Mouse (Mus musculus) megakaryocyte, adult 5-6 weeks (primary cell): Measurements from ENCODE around the gene Arid4b. TPM values are rescaled to one million over a fixed set of nuclear protein-coding genes. Genes with fewer than 3 reads are reported as not detected.

Source experiments
- ATAC-seq: 2 replicates; pipeline ENCODE4 v1.8.0; 2016; ENCODE audit warnings: mild to moderate bottlenecking, inconsistent platforms; ENCODE audit not compliant: poor library complexity, severe bottlenecking
- total RNA-seq, 2 experiments: library from RNA; stranded (forward) in 1 of 2; stranded (reverse) in 1 of 2; fragments of 153-499, 151-499 nt in 1 of 2; fragments of 221-1000, 200-1000 nt in 1 of 2; gene quantifications; 2 replicates each; pipeline versions ENCODE4 v1.2.3 to v1.2.4; 2015 to 2017

Arid4b gene
- total RNA-seq, 2 experiments from 2014 or later = 21.1 to 31.5 TPM

GRCm38 (mm10) chr13:14059582-14059981 is 3.5 kb upstream of the Arid4b start:
- ATAC-seq = no peak

DNA sequence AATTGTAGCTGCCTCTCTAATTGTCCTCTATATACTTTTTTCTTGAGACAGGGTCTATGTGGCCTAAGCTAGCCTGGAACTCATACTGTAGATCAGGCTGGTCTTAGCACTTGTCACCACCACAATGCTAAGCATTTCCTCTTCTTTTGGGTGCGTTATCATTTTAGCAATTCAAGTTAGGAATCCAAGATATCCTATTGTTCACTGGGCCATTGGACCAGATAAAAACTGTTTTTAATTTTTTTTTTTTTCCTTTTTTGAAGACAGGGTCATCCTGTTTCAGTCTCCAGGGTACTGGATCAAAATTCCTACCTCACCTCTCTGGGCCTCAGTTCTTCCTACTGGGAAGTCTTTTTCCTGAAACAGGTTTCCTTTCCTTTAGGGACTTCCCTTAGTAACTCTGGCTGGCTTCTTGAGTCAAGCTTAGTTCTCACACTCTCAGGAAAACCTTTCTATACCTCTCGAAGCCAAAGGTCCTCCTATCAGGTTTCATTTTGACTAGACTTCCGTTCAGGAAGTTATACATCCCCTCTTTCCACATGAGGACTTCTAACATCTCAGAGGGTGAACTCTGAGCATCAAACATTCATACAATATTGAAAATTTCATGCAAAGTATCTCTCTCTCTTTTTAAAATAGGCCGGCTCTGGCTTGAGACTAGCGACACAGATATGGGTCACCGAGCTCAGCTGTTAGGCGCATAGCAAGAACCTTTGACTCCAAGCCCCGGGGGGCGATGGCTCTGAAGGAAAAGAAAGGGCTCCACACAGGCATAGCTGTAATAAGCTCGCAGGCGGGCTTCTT is 621 bp upstream of the Arid4b start:
- ATAC-seq = no peak

- peak; percentile 12 for ATAC-seq
Observed at GRCm38 (mm10) chr13:14063942-14064271, 875 bp downstream of the Arid4b start.

GRCm38 (mm10) chr13:14064341-14065027 is 1.5 kb downstream of the Arid4b start:
- peak; percentile 25 for ATAC-seq

DNA sequence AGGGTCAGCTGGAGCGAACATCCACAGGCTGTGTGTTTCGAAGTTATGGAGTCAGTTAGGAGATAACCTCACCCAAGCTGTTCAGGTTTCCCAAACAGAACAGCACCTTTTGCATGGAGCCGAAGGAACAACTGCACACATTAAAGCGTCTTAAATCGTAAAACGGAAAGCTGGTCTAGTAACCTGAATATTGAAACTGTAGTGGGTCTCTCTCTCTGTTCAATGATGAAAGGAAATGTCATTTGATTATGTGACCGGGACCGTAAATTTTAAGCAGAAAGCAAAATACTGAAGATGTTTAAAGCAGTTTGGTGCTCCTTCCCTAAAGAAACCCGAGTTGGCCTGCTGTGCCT is 2.0 kb downstream of the Arid4b start:
- no peak for ATAC-seq

- no peak for ATAC-seq
Observed at GRCm38 (mm10) chr13:14065701-14066100, 2.7 kb downstream of the Arid4b start.

DNA sequence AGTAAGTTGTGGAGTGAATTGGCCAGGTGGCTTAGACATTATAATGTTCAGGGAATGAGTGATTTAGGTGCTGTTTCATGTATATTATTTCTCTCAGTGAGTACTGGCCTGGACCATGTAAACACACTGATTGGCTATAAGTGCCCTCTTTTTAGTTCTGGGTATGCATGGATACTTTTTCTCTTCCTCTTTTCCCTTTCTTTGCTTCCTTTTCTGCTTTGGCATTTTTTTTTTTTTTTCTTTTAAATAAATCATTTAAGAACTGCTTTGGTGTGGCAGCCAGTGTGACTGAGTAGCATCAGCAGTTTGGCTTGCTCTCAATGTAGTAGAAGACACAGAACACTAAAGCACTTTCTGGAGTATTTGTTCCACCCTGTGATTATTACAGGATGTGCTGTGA is 5.0 kb downstream of the Arid4b start:
- ATAC-seq = no peak

GRCm38 (mm10) chr13:14069291-14069690 is 6.3 kb downstream of the Arid4b start:
- no peak for ATAC-seq

DNA sequence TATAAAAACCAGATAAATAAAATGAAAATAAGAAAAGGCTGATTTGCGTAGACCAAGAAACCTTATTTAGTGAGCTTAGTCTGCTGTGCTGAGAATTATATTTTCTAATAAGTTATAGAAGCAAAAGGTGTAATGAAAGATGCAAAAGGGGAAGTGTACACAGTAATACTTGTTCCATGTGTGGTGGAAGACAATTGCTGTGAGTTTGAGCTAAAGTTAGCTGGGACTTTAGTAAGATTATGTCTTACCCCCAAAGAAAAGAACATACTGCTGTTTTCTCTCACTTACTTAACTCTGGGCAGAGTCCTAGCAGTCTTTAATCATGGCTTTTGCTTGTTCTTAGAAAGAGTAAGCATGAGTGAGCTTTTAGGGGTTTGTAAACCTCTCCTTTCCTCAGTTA is 11.3 kb downstream of the Arid4b start:
- no peak for ATAC-seq

GRCm38 (mm10) chr13:14075326-14075725 is 12.3 kb downstream of the Arid4b start:
- no peak for ATAC-seq

DNA sequence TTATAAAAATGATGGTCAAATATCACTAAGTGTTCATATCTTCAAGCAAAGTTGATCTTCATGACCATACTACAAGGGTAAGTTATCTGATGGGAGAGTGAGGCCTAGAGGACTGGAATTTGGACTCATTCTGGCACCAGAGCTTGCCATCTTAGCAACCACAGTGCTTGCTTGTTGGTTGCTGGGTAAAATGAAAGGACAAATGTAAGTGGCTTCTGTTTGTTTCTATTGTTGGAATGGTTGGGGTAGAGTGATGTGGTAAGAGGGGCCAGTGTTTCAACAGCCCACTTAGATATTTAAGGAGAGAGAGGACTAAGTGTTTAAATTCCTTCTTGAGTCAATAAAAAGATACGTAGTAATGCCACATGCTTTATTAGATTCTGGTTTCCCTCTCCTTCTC is 25.6 kb downstream of the Arid4b start:
- no peak for ATAC-seq

GRCm38 (mm10) chr13:14103026-14103425 is 40.0 kb downstream of the Arid4b start:
- no peak for ATAC-seq

- ATAC-seq = no peak
Observed at GRCm38 (mm10) chr13:14110154-14110873, 47.3 kb downstream of the Arid4b start.

GRCm38 (mm10) chr13:14111146-14111545 is 48.1 kb downstream of the Arid4b start:
- ATAC-seq = no peak

DNA sequence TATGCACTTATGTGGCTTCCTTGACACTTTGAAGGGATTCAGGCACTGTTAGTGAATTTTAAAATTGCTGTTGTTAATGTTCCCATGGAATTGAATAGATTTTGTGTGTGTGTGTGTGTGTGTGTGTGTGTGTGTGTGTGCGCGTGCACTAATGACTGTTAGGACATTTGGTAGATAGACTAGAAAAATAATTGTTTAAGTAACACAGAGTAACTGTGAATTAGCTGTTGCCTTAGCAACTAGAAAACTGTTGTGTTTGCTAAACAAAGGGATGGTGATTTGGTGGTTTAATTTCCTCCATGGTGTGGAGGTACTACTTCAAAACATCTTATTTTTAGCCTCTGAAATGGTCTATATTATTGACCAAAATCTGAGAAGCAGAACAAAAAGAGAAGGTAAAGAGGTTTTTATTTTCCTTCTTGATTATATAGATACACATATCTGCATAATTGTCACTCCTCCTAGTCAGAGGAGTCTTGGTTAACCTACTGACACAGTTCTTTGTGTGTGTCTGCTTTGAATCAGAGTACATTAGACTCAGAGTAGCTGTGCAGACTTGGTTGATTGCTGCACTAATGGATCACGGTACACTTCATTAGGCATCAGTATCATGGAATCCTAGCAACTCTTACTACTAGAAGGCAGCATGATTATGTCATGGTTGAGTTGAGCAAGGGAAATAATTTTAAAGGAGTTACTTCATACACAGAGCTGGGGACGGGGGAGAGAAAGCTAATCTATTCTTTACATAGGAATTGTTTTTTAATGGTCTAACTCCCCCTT is 50.9 kb downstream of the Arid4b start:
- no peak for ATAC-seq

DNA sequence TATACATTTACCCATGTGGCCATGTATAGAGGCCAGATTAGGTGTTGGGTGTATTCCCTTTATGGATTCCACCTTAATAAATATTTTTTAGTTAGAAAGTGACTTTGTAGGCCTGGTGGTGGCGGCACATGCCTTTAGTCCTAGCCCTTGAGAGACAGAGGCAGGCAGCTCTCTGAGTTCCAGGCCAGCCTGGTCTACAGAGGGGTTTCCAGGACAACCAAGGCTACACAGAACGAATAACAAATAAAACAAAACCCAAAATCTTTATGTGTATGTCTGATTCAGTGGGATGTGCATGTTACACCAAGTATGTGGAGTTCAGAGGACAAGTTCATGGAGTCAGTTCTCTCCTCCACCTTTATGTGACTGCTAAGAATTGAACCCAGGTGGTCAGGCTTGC is 52.8 kb downstream of the Arid4b start:
- ATAC-seq = no peak

GRCm38 (mm10) chr13:14131651-14132050 is 68.6 kb downstream of the Arid4b start:
- ATAC-seq = no peak

- ATAC-seq = 0 out of 2 replicates have a peak, but pooled peaks have one; percentile 24
Observed at GRCm38 (mm10) chr13:14142294-14142966, 79.4 kb downstream of the Arid4b start.

DNA sequence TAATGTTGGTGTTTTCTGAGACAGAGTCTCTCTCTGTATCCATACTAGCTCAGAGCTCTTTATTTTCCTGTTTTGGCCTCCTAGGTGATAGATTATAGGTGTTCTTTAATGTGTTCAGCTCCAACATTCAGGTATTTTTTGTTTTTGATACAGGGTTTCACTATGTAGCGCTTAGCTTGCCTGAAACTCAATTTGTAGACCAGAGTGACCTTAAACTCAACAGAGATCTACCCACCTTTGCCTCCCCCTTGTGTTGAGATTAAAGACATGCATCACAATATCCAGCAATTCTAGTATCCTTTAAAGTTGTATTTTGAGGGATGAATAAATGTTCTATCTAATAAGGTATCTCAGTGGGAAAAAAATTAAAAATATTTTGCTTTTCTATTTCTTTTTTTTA is 115.0 kb downstream of the Arid4b start:
- no peak for ATAC-seq

- no peak for ATAC-seq
Observed at GRCm38 (mm10) chr13:14179669-14180068, 116.6 kb downstream of the Arid4b start.

DNA sequence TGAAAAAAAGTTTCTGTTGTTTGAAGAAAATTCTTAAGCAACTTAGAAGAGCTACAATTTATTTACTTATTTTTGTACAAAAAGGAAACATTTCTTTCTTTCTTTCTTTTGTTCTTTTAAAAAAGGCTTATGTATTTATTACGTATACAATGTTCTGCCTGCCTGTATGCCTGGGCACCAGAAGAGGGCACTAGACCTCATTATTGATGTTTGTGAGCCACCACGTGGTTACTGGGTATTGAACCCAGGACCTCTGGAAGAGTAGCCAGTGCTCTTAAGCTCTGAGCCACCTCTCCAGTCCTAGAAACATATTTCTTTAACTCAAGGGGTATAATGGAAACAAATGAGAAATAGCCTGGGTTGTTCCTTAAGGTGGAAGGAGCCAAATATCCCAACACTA is 182.9 kb downstream of the Arid4b start:
- ATAC-seq = no peak
